Mouse (Mus musculus): ENCODE data around the gene Taf4. TPM values are rescaled to one million over a fixed set of nuclear protein-coding genes. Genes with fewer than 3 reads are reported as not detected.

The Taf4 gene
- polyA plus RNA-seq, 1 experiment from 2014 or later, result 4.9 TPM

DNA sequence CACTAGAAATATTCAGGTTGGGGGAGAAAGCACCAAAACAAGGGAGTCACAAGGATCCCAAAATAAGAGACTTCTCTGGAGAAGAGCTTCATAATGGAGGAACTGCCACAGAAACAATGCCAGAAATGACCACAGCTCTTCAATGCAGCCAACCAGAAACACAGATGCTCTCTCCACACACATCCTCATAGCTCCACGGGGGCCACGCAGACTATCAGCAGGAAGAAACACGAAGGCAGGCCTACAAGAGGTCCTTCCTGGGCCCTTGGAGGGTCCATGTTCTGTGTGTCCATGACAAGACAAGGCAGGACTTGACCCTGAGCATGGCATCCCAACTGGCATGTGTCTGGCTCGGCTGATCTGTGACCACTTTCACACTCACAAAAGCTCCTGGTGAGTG, 15.0 kb downstream of the Taf4 start:
- no peak overlapping the region for H3K9ac ChIP-seq (ENCODE audit: low read depth, low read length)
- no peaks in the 10 kb centered on the region for H3K9me3 ChIP-seq (ENCODE audit: control insufficient read depth, low read length)
- H3K4me3 ChIP-seq (ENCODE audit: low read depth, low read length), result no peak overlapping the region
- DNase-seq (ENCODE audit: low spot score) (no peak), ATAC-seq (replicated peaks; ENCODE audit: low FRiP score) (no peak)
- WGBS, result 74% methylated on average over 4 of the region's 4 CpGs
- peaks cover 36% of the 10 kb centered on the region for H3K4me1 ChIP-seq (replicated peaks; ENCODE audit: control insufficient read depth, insufficient read depth, low read length)
- H3K36me3 ChIP-seq (ENCODE audit: control insufficient read depth, insufficient read depth, low read length), result no peaks in the 10 kb centered on the region
- no peak overlapping the region for H3K27ac ChIP-seq (ENCODE audit: low read depth, low read length)
- no peak overlapping the region for H3K4me2 ChIP-seq
- H3K27me3 ChIP-seq (replicated peaks; ENCODE audit: control insufficient read depth, insufficient read depth, low read length), result no peaks in the 10 kb centered on the region

DNA sequence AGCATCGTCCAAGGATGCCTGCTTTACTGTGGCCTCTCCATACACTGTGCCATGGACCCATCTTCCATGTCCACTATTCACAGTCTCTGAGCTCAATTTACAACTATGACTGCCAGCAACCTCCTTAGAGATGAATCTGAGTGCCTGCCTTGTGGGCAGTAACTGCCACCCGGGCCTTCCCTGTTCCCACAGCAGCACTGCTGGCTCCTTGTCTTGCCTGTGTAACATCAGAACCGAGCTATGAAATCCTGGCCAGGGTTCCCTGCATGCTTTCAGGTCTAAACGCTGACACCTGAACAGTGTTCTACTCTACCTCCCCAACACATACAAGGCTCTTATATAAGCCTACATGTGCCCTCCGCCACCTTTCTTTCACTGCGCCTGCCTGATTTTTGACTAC, 16.1 kb downstream of the Taf4 start:
- H3K4me1 ChIP-seq (replicated peaks; ENCODE audit: control insufficient read depth, insufficient read depth, low read length), result peaks cover 35% of the 10 kb centered on the region
- no peaks in the 10 kb centered on the region for H3K36me3 ChIP-seq (ENCODE audit: control insufficient read depth, insufficient read depth, low read length)
- H3K4me3 ChIP-seq (ENCODE audit: low read depth, low read length), result no peak overlapping the region
- no peak overlapping the region for H3K9ac ChIP-seq (ENCODE audit: low read depth, low read length)
- WGBS, result 90% methylated on average over 6 of the region's 6 CpGs
- DNase-seq (ENCODE audit: low spot score), result no peak
- no peak overlapping the region for H3K4me2 ChIP-seq
- ATAC-seq (replicated peaks; ENCODE audit: low FRiP score), result no peak
- no peaks in the 10 kb centered on the region for H3K9me3 ChIP-seq (ENCODE audit: control insufficient read depth, low read length)
- no peaks in the 10 kb centered on the region for H3K27me3 ChIP-seq (replicated peaks; ENCODE audit: control insufficient read depth, insufficient read depth, low read length)
- H3K27ac ChIP-seq (ENCODE audit: low read depth, low read length), result no peak overlapping the region

DNA sequence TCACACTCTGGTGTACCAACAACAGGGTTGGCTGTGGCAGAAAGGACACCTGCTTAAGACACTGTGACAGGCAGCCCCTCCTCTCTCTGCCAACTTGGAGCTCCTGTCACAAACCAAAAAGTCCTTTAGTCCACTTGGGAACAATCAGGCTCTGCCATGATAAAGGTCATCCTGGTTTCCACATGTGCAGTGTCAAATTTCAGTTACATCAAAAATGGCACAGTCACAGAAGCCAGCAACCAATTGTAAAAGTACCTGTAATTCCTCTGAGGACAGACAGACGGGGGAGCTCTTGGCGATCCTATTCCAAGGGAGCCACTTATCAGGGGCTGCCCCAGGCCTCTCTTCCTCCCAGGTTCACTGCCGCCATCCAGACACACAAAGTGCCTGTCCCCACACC, 17.1 kb downstream of the Taf4 start:
- H3K4me3 ChIP-seq (ENCODE audit: low read depth, low read length), result no peak overlapping the region
- no peaks in the 10 kb centered on the region for H3K36me3 ChIP-seq (ENCODE audit: control insufficient read depth, insufficient read depth, low read length)
- H3K27me3 ChIP-seq (replicated peaks; ENCODE audit: control insufficient read depth, insufficient read depth, low read length), result no peaks in the 10 kb centered on the region
- H3K4me2 ChIP-seq, result no peak overlapping the region
- DNase-seq (ENCODE audit: low spot score) (no peak), ATAC-seq (replicated peaks; ENCODE audit: low FRiP score) (no peak)
- no peaks in the 10 kb centered on the region for H3K9me3 ChIP-seq (ENCODE audit: control insufficient read depth, low read length)
- H3K27ac ChIP-seq (ENCODE audit: low read depth, low read length), result no peak overlapping the region
- H3K4me1 ChIP-seq (replicated peaks; ENCODE audit: control insufficient read depth, insufficient read depth, low read length), result peaks cover 27% of the 10 kb centered on the region
- WGBS, result 23% methylated on average over 3 of the region's 3 CpGs
- no peak overlapping the region for H3K9ac ChIP-seq (ENCODE audit: low read depth, low read length)

DNA sequence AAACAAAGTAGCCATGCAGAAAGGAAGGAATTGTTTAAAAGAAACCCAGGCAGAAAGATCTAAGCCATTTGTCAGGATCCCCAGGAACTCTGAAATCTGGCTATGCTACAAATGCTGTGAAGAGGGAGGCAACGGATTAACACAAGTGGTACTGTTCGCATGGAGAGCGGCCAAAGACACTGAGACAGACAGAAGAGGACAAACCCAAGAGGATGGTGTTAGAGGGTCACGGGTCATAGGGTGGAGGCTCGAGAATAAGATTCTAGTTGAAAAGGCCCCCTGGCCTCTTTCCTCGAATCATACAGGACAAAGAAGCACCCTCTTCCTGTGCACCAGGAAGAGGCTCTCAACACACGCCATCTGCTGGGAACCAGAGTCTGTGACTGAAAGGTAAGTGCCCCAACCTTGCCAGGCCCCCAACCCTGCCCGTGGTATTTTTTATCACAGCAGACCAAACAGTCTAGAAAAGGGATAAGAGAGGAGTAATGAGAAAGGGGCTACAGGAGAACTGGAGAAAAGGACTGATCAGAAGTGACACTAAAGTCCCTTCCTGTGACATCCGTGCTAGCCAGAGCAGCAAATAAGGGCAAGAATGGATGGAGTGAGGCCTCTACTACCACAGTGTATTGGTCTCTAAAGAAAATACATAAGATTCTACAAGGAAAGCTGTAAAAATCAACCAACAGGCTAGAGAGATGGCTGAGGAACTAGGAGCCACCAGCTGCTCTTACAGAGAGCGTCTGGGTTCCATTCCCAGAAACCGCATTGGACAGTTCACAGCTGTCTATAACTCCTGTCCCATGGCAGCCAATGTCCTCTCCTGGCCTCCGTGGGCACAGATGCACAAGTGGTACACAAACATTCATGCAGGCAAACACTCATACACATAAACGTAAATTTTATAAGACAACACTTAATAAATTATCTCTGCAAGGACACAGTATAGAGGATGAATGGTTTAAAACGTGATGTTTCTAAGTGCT, 24.6 kb downstream of the Taf4 start:
- ATAC-seq (replicated peaks; ENCODE audit: low FRiP score), result peak; percentile 65
- peak overlapping the region; percentile 0; the same call in 1 of the 2 replicates for H3K4me2 ChIP-seq
- no peak overlapping the region; the same call in 1 of the 2 replicates for H3K27ac ChIP-seq (ENCODE audit: low read depth, low read length)
- DNase-seq (ENCODE audit: low spot score), result no peak
- no peaks in the 10 kb centered on the region for H3K27me3 ChIP-seq (replicated peaks; ENCODE audit: control insufficient read depth, insufficient read depth, low read length)
- H3K4me3 ChIP-seq (ENCODE audit: low read depth, low read length), result no peak overlapping the region
- no peaks in the 10 kb centered on the region for H3K9me3 ChIP-seq (ENCODE audit: control insufficient read depth, low read length)
- WGBS, result 60% methylated on average over 14 of the region's 14 CpGs
- H3K9ac ChIP-seq (ENCODE audit: low read depth, low read length), result no peak overlapping the region
- no peaks in the 10 kb centered on the region for H3K36me3 ChIP-seq (ENCODE audit: control insufficient read depth, insufficient read depth, low read length)
- peaks cover 37% of the 10 kb centered on the region for H3K4me1 ChIP-seq (replicated peaks; ENCODE audit: control insufficient read depth, insufficient read depth, low read length)

DNA sequence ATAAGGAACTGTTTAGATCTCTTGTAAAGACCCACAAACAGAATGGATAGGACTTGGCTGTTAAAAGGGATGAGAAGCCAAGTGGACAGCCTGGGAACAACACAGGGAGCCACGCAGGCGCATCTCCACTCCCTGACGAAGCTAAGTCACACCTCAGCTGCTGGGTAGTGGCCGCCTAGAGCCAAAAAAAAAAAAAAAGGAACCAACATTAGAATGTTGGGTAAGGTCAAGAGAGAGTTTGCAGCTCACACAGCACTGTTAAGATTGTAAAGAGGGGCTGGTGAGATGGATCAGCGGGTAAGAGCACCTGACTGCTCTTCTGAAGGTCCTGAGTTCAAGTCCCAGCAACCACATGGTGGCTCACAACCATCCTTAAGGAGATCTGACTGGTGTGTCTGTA, 27.6 kb downstream of the Taf4 start:
- no peaks in the 10 kb centered on the region for H3K9me3 ChIP-seq (ENCODE audit: control insufficient read depth, low read length)
- H3K36me3 ChIP-seq (ENCODE audit: control insufficient read depth, insufficient read depth, low read length), result no peaks in the 10 kb centered on the region
- no peak overlapping the region for H3K4me2 ChIP-seq
- DNase-seq (ENCODE audit: low spot score) (no peak), ATAC-seq (replicated peaks; ENCODE audit: low FRiP score) (no peak)
- no peak overlapping the region for H3K9ac ChIP-seq (ENCODE audit: low read depth, low read length)
- no peak overlapping the region for H3K4me3 ChIP-seq (ENCODE audit: low read depth, low read length)
- WGBS, result 63% methylated on average over 5 of the region's 5 CpGs
- H3K4me1 ChIP-seq (replicated peaks; ENCODE audit: control insufficient read depth, insufficient read depth, low read length), result peaks cover 43% of the 10 kb centered on the region
- no peak overlapping the region for H3K27ac ChIP-seq (ENCODE audit: low read depth, low read length)
- no peaks in the 10 kb centered on the region for H3K27me3 ChIP-seq (replicated peaks; ENCODE audit: control insufficient read depth, insufficient read depth, low read length)

DNA sequence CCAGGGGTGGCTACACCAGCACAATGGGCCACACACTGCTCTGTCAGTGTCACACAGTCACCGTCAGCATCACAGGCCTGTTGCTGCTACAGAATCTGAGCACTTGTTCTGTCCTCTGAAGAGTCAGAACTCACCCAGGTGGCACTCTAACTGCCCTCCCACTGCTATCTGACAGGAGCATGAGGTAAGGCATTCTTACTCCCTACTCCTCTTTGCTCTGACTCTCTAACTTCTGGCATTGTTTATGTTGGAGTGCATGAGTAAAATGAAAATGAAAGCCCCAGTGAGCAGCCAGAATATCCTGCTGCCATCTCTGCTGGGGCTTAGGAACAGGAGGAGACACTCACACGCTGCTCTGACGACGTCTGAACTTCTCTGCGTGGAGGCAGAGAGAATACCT, 28.8 kb downstream of the Taf4 start:
- peaks cover 37% of the 10 kb centered on the region for H3K4me1 ChIP-seq (replicated peaks; ENCODE audit: control insufficient read depth, insufficient read depth, low read length)
- 82% methylated on average over 5 of the region's 5 CpGs for WGBS
- DNase-seq (ENCODE audit: low spot score) (no peak), ATAC-seq (replicated peaks; ENCODE audit: low FRiP score) (no peak)
- H3K9me3 ChIP-seq (ENCODE audit: control insufficient read depth, low read length), result no peaks in the 10 kb centered on the region
- H3K27ac ChIP-seq (ENCODE audit: low read depth, low read length), result no peak overlapping the region
- no peak overlapping the region for H3K9ac ChIP-seq (ENCODE audit: low read depth, low read length)
- H3K4me3 ChIP-seq (ENCODE audit: low read depth, low read length), result no peak overlapping the region
- H3K36me3 ChIP-seq (ENCODE audit: control insufficient read depth, insufficient read depth, low read length), result no peaks in the 10 kb centered on the region
- no peaks in the 10 kb centered on the region for H3K27me3 ChIP-seq (replicated peaks; ENCODE audit: control insufficient read depth, insufficient read depth, low read length)
- no peak overlapping the region for H3K4me2 ChIP-seq

DNA sequence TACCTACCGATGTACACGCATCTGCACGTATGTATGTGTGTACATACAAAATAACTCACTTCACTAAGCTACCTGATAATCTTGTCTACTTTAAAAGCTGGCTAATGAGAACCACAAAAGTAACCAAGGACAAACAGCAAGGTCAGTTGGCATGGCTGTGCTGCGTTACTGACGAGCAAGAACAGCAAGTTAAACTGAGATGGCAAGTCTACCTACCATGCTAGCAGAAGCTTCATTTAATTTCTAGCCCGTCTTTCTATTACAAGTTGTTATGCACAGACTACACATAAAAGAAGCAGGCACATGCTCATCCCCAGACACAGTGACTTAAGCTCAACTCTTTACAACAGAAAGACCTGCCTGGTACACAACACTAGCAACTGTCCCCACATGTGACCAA, 29.9 kb downstream of the Taf4 start:
- Histone ChIP-seq H3K4me1 (replicated peaks; ENCODE audit: control insufficient read depth, insufficient read depth, low read length) (peaks cover 28% of the 10 kb centered on the region), H3K27ac (ENCODE audit: low read depth, low read length) (no peak overlapping the region), H3K9ac (ENCODE audit: low read depth, low read length) (no peak overlapping the region), H3K27me3 (replicated peaks; ENCODE audit: control insufficient read depth, insufficient read depth, low read length) (no peaks in the 10 kb centered on the region), H3K9me3 (ENCODE audit: control insufficient read depth, low read length) (no peaks in the 10 kb centered on the region), H3K4me3 (ENCODE audit: low read depth, low read length) (no peak overlapping the region), H3K4me2 (no peak overlapping the region), H3K36me3 (ENCODE audit: control insufficient read depth, insufficient read depth, low read length) (no peaks in the 10 kb centered on the region)
- 88% methylated on average over 6 of the region's 6 CpGs for WGBS
- DNase-seq (ENCODE audit: low spot score), result no peak
- no peak for ATAC-seq (replicated peaks; ENCODE audit: low FRiP score)

DNA sequence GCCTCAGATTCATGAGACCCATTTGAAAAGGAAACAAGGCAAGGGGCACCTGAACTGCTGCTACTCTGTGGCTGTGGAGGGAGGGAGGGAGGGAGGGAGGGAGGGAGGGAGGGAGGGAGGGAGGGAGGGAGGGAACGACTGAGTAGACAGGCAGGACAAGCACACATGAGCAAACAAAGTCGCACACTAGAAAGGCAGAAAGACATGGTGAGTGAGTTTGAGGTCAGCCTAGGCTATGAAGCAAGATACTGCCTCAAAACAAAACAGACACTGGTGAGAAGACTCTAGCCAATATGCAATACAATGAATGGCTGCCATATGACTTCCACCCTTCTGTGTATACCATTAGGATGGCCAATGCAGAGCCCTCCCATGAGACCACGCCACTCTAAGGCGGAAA, 31.4 kb downstream of the Taf4 start:
- no peak overlapping the region for H3K27ac ChIP-seq (ENCODE audit: low read depth, low read length)
- DNase-seq (ENCODE audit: low spot score) (no peak), ATAC-seq (replicated peaks; ENCODE audit: low FRiP score) (no peak)
- no peaks in the 10 kb centered on the region for H3K36me3 ChIP-seq (ENCODE audit: control insufficient read depth, insufficient read depth, low read length)
- H3K4me3 ChIP-seq (ENCODE audit: low read depth, low read length), result no peak overlapping the region
- H3K4me2 ChIP-seq, result no peak overlapping the region
- WGBS, result 46% methylated on average over 4 of the region's 4 CpGs
- no peaks in the 10 kb centered on the region for H3K9me3 ChIP-seq (ENCODE audit: control insufficient read depth, low read length)
- H3K9ac ChIP-seq (ENCODE audit: low read depth, low read length), result no peak overlapping the region
- no peaks in the 10 kb centered on the region for H3K27me3 ChIP-seq (replicated peaks; ENCODE audit: control insufficient read depth, insufficient read depth, low read length)
- H3K4me1 ChIP-seq (replicated peaks; ENCODE audit: control insufficient read depth, insufficient read depth, low read length), result peaks cover 16% of the 10 kb centered on the region

DNA sequence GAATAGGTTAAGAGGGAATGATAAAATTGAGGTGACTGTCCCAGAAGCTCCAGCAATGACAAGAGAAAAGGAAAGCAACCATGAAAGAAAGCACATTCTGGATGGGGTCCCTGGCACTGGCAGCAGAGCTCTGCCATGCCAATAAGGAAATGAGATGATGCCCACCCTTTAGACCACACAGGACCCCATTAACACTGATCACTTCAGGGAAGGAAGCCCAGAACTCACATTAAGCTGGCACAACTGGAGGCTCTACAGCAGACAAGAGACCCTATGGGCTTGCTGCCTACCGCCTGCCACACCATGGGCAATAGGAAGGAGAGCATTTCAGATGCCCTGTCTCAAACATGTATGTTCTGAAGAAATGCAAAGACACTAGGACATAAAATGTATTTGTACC, 34.8 kb downstream of the Taf4 start:
- Histone ChIP-seq H3K27ac (ENCODE audit: low read depth, low read length) (no peak overlapping the region), H3K27me3 (replicated peaks; ENCODE audit: control insufficient read depth, insufficient read depth, low read length) (no peaks in the 10 kb centered on the region), H3K36me3 (ENCODE audit: control insufficient read depth, insufficient read depth, low read length) (no peaks in the 10 kb centered on the region), H3K9ac (ENCODE audit: low read depth, low read length) (no peak overlapping the region), H3K4me1 (replicated peaks; ENCODE audit: control insufficient read depth, insufficient read depth, low read length) (peaks cover 17% of the 10 kb centered on the region), H3K4me2 (no peak overlapping the region), H3K4me3 (ENCODE audit: low read depth, low read length) (no peak overlapping the region), H3K9me3 (ENCODE audit: control insufficient read depth, low read length) (no peaks in the 10 kb centered on the region)
- whole genome bisulfite sequencing, result 89% methylated on average over 1 of the region's 1 CpGs
- ATAC-seq (replicated peaks; ENCODE audit: low FRiP score) (no peak), DNase-seq (ENCODE audit: low spot score) (no peak)

Data from liver, embryonic 11.5 days (tissue).